Mouse (Mus musculus): ENCODE data around the gene B3galnt1. TPM values are rescaled to one million over a fixed set of nuclear protein-coding genes. Genes with fewer than 3 reads are reported as not detected.
A peak's percentile ranks its signal among the peaks of the same experiment; 100 is the strongest.

The B3galnt1 gene
- polyA plus RNA-seq, 1 experiment from 2014 or later = 88.1 TPM

DNA sequence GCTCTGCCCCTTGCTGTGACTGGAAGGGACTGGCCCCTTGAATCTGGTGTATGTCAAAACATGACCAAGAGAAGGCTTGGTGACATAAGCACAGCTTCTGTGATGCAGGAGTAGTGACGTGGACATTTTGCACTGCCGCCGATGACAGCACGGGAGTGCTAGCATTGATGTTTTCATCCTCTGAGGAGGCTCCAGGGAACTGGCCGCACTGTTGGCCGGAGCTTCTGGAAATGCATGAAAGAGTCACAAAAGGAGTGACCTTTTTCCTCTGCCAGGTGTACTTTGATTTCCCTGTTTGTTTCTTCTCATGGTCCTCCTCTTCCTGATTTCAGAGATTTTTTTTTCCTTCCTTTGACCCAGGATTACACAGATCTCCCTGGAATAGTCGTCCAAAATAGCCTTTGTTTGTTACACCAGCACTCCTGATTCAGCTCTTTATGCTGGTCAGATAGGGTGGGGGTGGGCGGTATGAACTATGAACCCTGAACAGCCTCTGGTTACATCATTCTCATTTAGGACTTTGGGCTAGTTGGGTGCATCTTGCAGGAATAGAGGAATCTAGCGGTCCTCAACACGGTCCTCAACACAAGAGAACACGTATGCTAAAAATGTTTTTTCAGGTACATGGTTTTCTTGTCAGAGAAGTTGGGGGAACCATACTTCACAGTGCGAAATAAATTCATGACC, 42.5 kb downstream of the B3galnt1 start:
- no peaks in the 10 kb centered on the region for H3K9me3 ChIP-seq (replicated peaks; ENCODE audit: control insufficient read depth, low read length)
- no peak for DNase-seq (ENCODE audit: low spot score)
- H3K4me1 ChIP-seq (ENCODE audit: control insufficient read depth, insufficient read depth, low read length) = peaks cover 4% of the 10 kb centered on the region; the same call in 1 of the 2 replicates
- no peaks in the 10 kb centered on the region for H3K27me3 ChIP-seq (replicated peaks; ENCODE audit: control insufficient read depth, insufficient read depth, low read length)
- H3K4me3 ChIP-seq (ENCODE audit: low read depth, low read length) = no peak overlapping the region
- H3K27ac ChIP-seq (ENCODE audit: low read depth, low read length) = no peak overlapping the region
- WGBS = 80% methylated on average over 12 of the region's 12 CpGs
- peaks cover 13% of the 10 kb centered on the region; the same call in 1 of the 2 replicates for H3K36me3 ChIP-seq (ENCODE audit: control insufficient read depth, insufficient read depth, low read length)
- no peak overlapping the region for H3K9ac ChIP-seq (ENCODE audit: low read length)
- H3K4me2 ChIP-seq (ENCODE audit: low read length) = no peak overlapping the region
- no peak for ATAC-seq

- no peak overlapping the region for H3K27ac ChIP-seq (ENCODE audit: low read depth, low read length)
- no peak overlapping the region for H3K4me2 ChIP-seq (ENCODE audit: low read length)
- no peak for DNase-seq (ENCODE audit: low spot score)
- H3K36me3 ChIP-seq (ENCODE audit: control insufficient read depth, insufficient read depth, low read length) = peaks cover 13% of the 10 kb centered on the region; the same call in 1 of the 2 replicates
- peaks cover 4% of the 10 kb centered on the region; the same call in 1 of the 2 replicates for H3K4me1 ChIP-seq (ENCODE audit: control insufficient read depth, insufficient read depth, low read length)
- WGBS = 84% methylated on average over 6 of the region's 6 CpGs
- H3K9me3 ChIP-seq (replicated peaks; ENCODE audit: control insufficient read depth, low read length) = no peaks in the 10 kb centered on the region
- H3K9ac ChIP-seq (ENCODE audit: low read length) = no peak overlapping the region
- H3K4me3 ChIP-seq (ENCODE audit: low read depth, low read length) = no peak overlapping the region
- no peaks in the 10 kb centered on the region for H3K27me3 ChIP-seq (replicated peaks; ENCODE audit: control insufficient read depth, insufficient read depth, low read length)
- ATAC-seq = no peak
Observed at GRCm38 (mm10) chr3:69555511-69555910, 43.2 kb downstream of the B3galnt1 start.

GRCm38 (mm10) chr3:69549602-69550001, 49.2 kb downstream of the B3galnt1 start:
- no peak for ATAC-seq
- Histone ChIP-seq H3K27ac (ENCODE audit: low read depth, low read length) (no peak overlapping the region), H3K4me2 (ENCODE audit: low read length) (no peak overlapping the region), H3K4me1 (ENCODE audit: control insufficient read depth, insufficient read depth, low read length) (no peaks in the 10 kb centered on the region), H3K4me3 (ENCODE audit: low read depth, low read length) (no peak overlapping the region), H3K9me3 (replicated peaks; ENCODE audit: control insufficient read depth, low read length) (no peaks in the 10 kb centered on the region), H3K36me3 (ENCODE audit: control insufficient read depth, insufficient read depth, low read length) (peaks cover 10% of the 10 kb centered on the region; the same call in 1 of the 2 replicates), H3K9ac (ENCODE audit: low read length) (no peak overlapping the region), H3K27me3 (replicated peaks; ENCODE audit: control insufficient read depth, insufficient read depth, low read length) (no peaks in the 10 kb centered on the region)
- WGBS = 78% methylated on average over 4 of the region's 4 CpGs
- DNase-seq (ENCODE audit: low spot score) = no peak

GRCm38 (mm10) chr3:69548704-69549455, 49.9 kb downstream of the B3galnt1 start:
- WGBS = 89% methylated on average over 22 of the region's 22 CpGs
- H3K4me1 ChIP-seq (ENCODE audit: control insufficient read depth, insufficient read depth, low read length) = no peaks in the 10 kb centered on the region
- no peaks in the 10 kb centered on the region for H3K9me3 ChIP-seq (replicated peaks; ENCODE audit: control insufficient read depth, low read length)
- ATAC-seq = no peak
- H3K36me3 ChIP-seq (ENCODE audit: control insufficient read depth, insufficient read depth, low read length) = 0 out of 2 replicates have a peak, but pooled peaks cover 3% of the 10 kb centered on the region
- H3K27me3 ChIP-seq (replicated peaks; ENCODE audit: control insufficient read depth, insufficient read depth, low read length) = no peaks in the 10 kb centered on the region
- H3K9ac ChIP-seq (ENCODE audit: low read length) = no peak overlapping the region
- no peak for DNase-seq (ENCODE audit: low spot score)
- H3K4me2 ChIP-seq (ENCODE audit: low read length) = no peak overlapping the region
- H3K27ac ChIP-seq (ENCODE audit: low read depth, low read length) = no peak overlapping the region
- H3K4me3 ChIP-seq (ENCODE audit: low read depth, low read length) = no peak overlapping the region

- no peaks in the 10 kb centered on the region for H3K36me3 ChIP-seq (ENCODE audit: control insufficient read depth, insufficient read depth, low read length)
- H3K27me3 ChIP-seq (replicated peaks; ENCODE audit: control insufficient read depth, insufficient read depth, low read length) = no peaks in the 10 kb centered on the region
- H3K9ac ChIP-seq (ENCODE audit: low read length) = no peak overlapping the region
- no peak overlapping the region for H3K4me3 ChIP-seq (ENCODE audit: low read depth, low read length)
- no peak overlapping the region for H3K4me2 ChIP-seq (ENCODE audit: low read length)
- ATAC-seq (peak; percentile 57; the same call in 1 of the 2 replicates), DNase-seq (ENCODE audit: low spot score) (peak; percentile 29)
- peaks cover 5% of the 10 kb centered on the region for H3K4me1 ChIP-seq (ENCODE audit: control insufficient read depth, insufficient read depth, low read length)
- H3K27ac ChIP-seq (ENCODE audit: low read depth, low read length) = no peak overlapping the region
- no peaks in the 10 kb centered on the region for H3K9me3 ChIP-seq (replicated peaks; ENCODE audit: control insufficient read depth, low read length)
- WGBS = 56% methylated on average over 5 of the region's 5 CpGs
Observed at GRCm38 (mm10) chr3:69545017-69545416, 53.7 kb downstream of the B3galnt1 start.

DNA sequence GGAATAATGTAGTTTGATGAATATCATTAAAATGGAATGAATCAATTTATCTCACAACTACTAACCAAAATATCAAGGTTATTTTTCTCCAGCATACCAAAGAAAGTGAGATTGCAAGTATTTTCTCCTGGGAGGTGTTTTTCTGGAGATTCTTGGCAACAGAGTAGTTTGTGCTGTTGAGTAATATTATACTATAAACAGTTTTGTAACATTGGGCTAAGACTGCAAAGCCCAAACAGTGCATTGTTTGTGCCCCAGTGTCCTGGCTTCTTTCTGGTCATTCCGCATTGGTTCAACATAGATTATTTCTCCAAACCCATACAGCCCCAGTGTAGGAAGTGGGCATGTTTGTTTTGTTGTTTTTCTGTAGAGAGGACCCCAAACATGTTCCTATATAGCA, 55.0 kb downstream of the B3galnt1 start:
- Histone ChIP-seq H3K9me3 (replicated peaks; ENCODE audit: control insufficient read depth, low read length) (no peaks in the 10 kb centered on the region), H3K27me3 (replicated peaks; ENCODE audit: control insufficient read depth, insufficient read depth, low read length) (no peaks in the 10 kb centered on the region), H3K4me1 (ENCODE audit: control insufficient read depth, insufficient read depth, low read length) (peaks cover 15% of the 10 kb centered on the region), H3K27ac (ENCODE audit: low read depth, low read length) (no peak overlapping the region), H3K4me3 (ENCODE audit: low read depth, low read length) (no peak overlapping the region), H3K36me3 (ENCODE audit: control insufficient read depth, insufficient read depth, low read length) (no peaks in the 10 kb centered on the region), H3K9ac (ENCODE audit: low read length) (no peak overlapping the region), H3K4me2 (ENCODE audit: low read length) (no peak overlapping the region)
- WGBS = 92% methylated on average over 1 of the region's 1 CpGs
- ATAC-seq (no peak), DNase-seq (ENCODE audit: low spot score) (no peak)

GRCm38 (mm10) chr3:69542962-69543361, 55.8 kb downstream of the B3galnt1 start:
- Histone ChIP-seq H3K27me3 (replicated peaks; ENCODE audit: control insufficient read depth, insufficient read depth, low read length) (no peaks in the 10 kb centered on the region), H3K27ac (ENCODE audit: low read depth, low read length) (no peak overlapping the region), H3K4me2 (ENCODE audit: low read length) (no peak overlapping the region), H3K4me3 (ENCODE audit: low read depth, low read length) (no peak overlapping the region), H3K36me3 (ENCODE audit: control insufficient read depth, insufficient read depth, low read length) (no peaks in the 10 kb centered on the region), H3K9me3 (replicated peaks; ENCODE audit: control insufficient read depth, low read length) (no peaks in the 10 kb centered on the region), H3K9ac (ENCODE audit: low read length) (no peak overlapping the region), H3K4me1 (ENCODE audit: control insufficient read depth, insufficient read depth, low read length) (peaks cover 15% of the 10 kb centered on the region)
- WGBS = 51% methylated on average over 8 of the region's 8 CpGs
- DNase-seq (ENCODE audit: low spot score) (peak; percentile 64), ATAC-seq (peak; percentile 29; the same call in 1 of the 2 replicates)

DNA sequence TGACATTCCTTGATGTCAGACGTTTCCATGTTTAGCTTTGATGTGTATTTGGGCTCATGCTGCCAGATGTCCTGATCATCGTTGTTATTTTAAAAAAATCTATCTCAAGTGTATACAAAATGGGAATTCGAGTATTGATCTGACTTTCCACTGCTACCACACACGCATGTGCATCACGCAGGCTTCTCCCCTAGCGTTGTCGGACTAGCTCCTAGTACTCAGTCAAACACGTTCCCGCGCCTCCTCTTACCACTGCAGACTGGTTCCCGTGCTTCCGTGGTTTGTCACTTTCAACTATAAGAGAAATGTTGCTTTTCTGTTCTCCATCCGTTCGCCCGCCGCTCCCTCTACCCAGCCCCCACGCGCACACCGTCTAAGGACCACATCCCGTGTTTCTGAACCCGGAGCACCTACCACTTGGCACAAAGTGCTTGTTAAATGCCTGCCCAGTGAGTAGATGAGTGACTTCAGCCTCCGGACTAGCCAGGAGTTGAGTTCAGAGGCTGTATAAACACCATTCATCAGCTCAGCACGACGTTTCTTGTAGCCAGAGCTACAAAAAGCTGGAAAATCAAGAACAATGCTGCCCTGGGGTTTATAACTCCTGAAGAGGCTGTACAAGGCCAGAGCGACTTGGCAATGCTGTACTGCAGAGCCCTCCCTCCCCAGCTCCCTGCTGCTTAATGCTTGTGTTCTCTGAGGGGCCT, 62.7 kb downstream of the B3galnt1 start:
- ATAC-seq (peak; percentile 74), DNase-seq (ENCODE audit: low spot score) (peak; percentile 84)
- peaks cover 36% of the 10 kb centered on the region for H3K4me1 ChIP-seq (ENCODE audit: control insufficient read depth, insufficient read depth, low read length)
- H3K9me3 ChIP-seq (replicated peaks; ENCODE audit: control insufficient read depth, low read length) = no peaks in the 10 kb centered on the region
- WGBS = 35% methylated on average over 25 of the region's 25 CpGs
- H3K27ac ChIP-seq (ENCODE audit: low read depth, low read length) = peak overlapping the region; percentile 54; the same call in 1 of the 2 replicates
- no peak overlapping the region for H3K4me3 ChIP-seq (ENCODE audit: low read depth, low read length)
- peak overlapping the region; percentile 7; the same call in 1 of the 2 replicates for H3K4me2 ChIP-seq (ENCODE audit: low read length)
- no peak overlapping the region for H3K9ac ChIP-seq (ENCODE audit: low read length)
- no peaks in the 10 kb centered on the region for H3K27me3 ChIP-seq (replicated peaks; ENCODE audit: control insufficient read depth, insufficient read depth, low read length)
- H3K36me3 ChIP-seq (ENCODE audit: control insufficient read depth, insufficient read depth, low read length) = no peaks in the 10 kb centered on the region
